Mouse (Mus musculus): ENCODE results near the gene Pramef6.
"Not testable (repeated sequence)": the region's sequence is repeated elsewhere in the genome, so short reads cannot be mapped to it uniquely, and the experiment has no call there.

Pramef6 gene

DNA sequence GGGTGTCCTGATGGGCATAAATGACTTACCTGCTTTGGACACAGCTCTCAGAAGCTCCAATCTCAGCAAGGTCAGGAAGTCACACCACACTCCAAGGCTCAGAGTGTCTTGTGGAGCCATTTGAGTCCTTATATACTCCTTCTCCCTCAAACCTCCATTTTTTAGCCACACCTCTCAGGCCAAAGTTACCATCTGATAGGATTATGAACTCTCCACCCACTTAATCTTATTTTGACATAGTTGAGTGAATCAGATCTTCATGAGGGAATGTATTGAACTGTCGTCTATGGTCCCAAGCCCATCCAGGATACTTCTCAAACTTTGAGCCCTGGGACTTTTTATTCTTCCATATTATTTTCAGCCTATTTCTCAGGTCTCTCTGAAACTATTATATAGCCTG lies at the start of gene Pramef6:
Pramef6 (minus strand) TSS at position 101 of the 400 bp plus-strand sequence.
- not testable (repeated sequence) for DNase-seq (ENCODE audit: low spot score in 2 of 2)

DNA sequence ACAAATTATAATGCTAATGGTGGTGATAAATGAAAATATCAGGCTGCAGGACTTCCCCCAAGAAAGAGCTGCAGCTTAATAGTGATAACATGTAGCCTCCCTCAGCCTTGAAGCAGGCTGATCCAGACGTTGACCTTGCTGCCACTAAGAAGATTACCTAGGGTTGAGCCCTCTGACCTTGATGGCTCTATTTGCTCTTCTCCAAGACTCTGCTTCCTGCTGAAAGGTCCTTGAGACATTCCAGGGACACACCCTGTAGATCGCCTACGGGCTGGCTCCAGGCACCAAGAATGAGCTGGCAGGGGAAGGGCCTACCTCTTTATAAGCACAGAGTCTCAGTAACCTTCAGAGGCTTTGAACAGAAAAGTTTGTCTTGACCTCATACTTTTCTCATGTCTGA lies 5.8 kb downstream of the Pramef6 start:
- not testable (repeated sequence) for DNase-seq (ENCODE audit: low spot score in 2 of 2)

DNA sequence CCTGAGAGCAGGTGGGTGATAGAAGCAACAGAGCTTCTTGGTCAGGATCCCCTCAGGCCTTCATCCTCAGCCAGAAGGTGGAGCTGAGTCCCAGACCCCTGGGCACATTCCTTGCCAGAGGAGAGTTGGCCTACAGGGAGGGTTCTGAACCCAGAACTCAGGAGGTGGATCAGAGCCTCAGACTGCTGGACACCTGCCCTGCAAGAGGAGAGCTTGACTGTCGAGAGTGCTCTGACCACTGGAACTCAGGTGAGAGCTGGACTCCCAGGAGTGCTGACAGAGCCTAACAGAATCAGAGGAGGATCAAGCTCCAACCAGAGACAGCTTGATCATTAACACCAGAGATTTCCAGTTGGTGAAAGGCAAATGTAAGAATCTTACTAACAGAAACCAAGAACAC lies 17.8 kb downstream of the Pramef6 start:
- DNase-seq (ENCODE audit: low spot score in 2 of 2) = not testable (repeated sequence)

DNA sequence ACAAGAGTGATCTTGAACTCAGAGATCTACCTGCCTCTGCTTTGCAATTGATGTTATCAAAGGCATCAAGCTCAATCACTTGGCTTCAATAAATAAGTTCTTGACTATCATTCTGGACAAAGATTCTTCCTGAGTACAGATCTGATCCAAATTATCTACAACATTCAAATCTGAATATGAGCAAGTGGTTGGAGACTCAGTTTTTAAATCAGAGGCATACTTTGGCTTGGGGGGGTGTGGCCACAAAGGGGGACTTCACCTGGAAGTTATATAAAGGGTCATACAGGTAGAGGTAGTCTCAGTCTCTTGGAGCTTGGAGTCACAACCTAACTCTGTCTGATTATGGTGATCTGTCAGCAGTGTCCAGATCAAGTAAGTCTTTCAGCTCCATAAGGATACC lies 54.0 kb downstream of the Pramef6 start, which contains the start of gene Gm13103:
Gm13103 (plus strand) TSS at position 301 of the 400 bp plus-strand sequence.
- DNase-seq (ENCODE audit: low spot score in 2 of 2) = not testable (repeated sequence)

All from cerebellum, postnatal 4 days (tissue).